Comparison of ENCODE assay signal across 8 mouse cellular contexts in the genomic region with DNA sequence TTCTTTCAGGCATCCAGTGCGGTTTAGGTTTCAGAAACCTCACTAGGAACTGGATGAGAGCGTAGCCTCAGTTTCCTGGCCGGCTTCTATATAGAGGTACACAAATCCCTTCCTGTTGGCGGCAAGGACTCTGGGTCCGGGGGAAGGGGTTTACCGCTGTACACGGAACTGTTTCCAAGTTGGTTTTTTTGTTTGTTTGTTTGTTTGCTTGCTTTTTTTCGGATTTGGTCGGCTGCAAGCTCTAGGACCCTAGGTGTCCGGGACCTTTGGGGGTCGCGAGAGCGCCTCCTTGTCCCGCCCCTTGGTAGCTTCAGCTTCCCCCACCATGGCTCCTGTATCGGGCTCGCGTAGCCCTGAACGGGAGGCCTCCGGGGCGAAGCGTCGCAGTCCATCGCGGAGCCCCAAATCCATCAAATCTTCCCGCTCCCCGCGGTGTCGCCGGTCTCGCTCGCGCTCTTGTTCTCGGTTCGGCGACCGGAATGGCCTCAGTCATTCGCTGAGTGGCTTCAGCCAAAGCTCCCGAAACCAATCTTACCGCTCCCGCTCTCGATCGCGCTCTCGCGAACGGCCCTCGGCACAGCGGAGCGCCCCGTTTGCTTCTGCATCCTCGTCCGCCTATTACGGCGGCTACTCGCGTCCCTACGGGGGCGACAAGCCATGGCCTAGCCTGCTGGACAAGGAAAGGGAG. TPM values are rescaled to one million over a fixed set of nuclear protein-coding genes. Genes with fewer than 3 reads are reported as not detected.
DNase-seq lines count a peak whose midpoint lies in the region; ATAC-seq lines count a peak whose summit lies in the region.

Gene Nkap, plus strand, starts transcription at position 125 of the 688 bp plus-strand sequence.

- peak within 1 kb of the TSS; percentile 66 for H3K4me2 ChIP-seq in heart, embryonic 13.5 days
- H3K4me2 ChIP-seq in liver, embryonic 13.5 days: peak within 1 kb of the TSS; percentile 69
- peak within 1 kb of the TSS; percentile 57 for H3K4me2 ChIP-seq in stomach, embryonic 16.5 days (ENCODE audit: low read depth, low read length)

- peaks cover under 1% of the 10 kb centered on the region; the same call in 1 of the 2 replicates for H3K36me3 ChIP-seq in heart, embryonic 13.5 days
- H3K36me3 ChIP-seq in liver, embryonic 13.5 days: 0 out of 2 replicates have a peak, but pooled peaks cover under 1% of the 10 kb centered on the region
- H3K36me3 ChIP-seq in stomach, embryonic 16.5 days (ENCODE audit: control insufficient read depth, insufficient read depth, low read length): no peaks in the 10 kb centered on the region

- H3K9me3 ChIP-seq in heart, embryonic 13.5 days: no peaks in the 10 kb centered on the region
- H3K9me3 ChIP-seq in liver, embryonic 13.5 days (replicated peaks): no peaks in the 10 kb centered on the region
- no peaks in the 10 kb centered on the region for H3K9me3 ChIP-seq in stomach, embryonic 16.5 days (replicated peaks; ENCODE audit: control insufficient read depth, low read length)

- peaks cover 11% of the 10 kb centered on the region for H3K4me1 ChIP-seq in heart, embryonic 13.5 days
- peaks cover 13% of the 10 kb centered on the region for H3K4me1 ChIP-seq in liver, embryonic 13.5 days (replicated peaks)
- no peaks in the 10 kb centered on the region for H3K4me1 ChIP-seq in stomach, embryonic 16.5 days (ENCODE audit: control insufficient read depth, insufficient read depth, low read length)

- peak; percentile 88 for ATAC-seq in erythroid progenitor cell, adult 5-6 weeks (replicated peaks; ENCODE audit: low FRiP score, poor library complexity, severe bottlenecking)
- no peak for ATAC-seq in heart, embryonic 13.5 days (ENCODE audit: extremely low read depth, insufficient number of reproducible peaks, low FRiP score, low TSS enrichment)
- peak; percentile 88 for ATAC-seq in liver, embryonic 13.5 days (ENCODE audit: low read depth)
- peak; percentile 83; the same call in 1 of the 2 replicates for ATAC-seq in stomach, embryonic 16.5 days (ENCODE audit: insufficient read depth, low FRiP score)

- WGBS in heart, embryonic 13.5 days: 13% methylated on average over 58 of the region's 58 CpGs
- 8% methylated on average over 55 of the region's 58 CpGs for WGBS in liver, embryonic 13.5 days (ENCODE audit: insufficient replicate concordance)
- 10% methylated on average over 58 of the region's 58 CpGs for WGBS in stomach, embryonic 16.5 days

- H3K4me3 ChIP-seq in heart, embryonic 13.5 days: peak within 1 kb of the TSS; percentile 71
- peak within 1 kb of the TSS; percentile 74 for H3K4me3 ChIP-seq in liver, embryonic 13.5 days (replicated peaks)
- H3K4me3 ChIP-seq in stomach, embryonic 16.5 days (replicated peaks; ENCODE audit: low read length): peak within 1 kb of the TSS; percentile 56

- DNase-seq in CD4-positive helper T cell, adult 2 months (ENCODE audit: low read depth, low spot score): peak; percentile 87
- DNase-seq in brain, embryonic 18.5 days (ENCODE audit: low read depth, low spot score): peak; percentile 54
- DNase-seq in kidney, postnatal 10 days: peak; percentile 81
- peak; percentile 61 for DNase-seq in liver, embryonic 13.5 days
- DNase-seq in neural tube, embryonic 10.5 days (ENCODE audit: extremely low spot score, low spot score): peak; percentile 76

- peak within 1 kb of the TSS; percentile 53 for H3K27ac ChIP-seq in heart, embryonic 13.5 days (replicated peaks)
- H3K27ac ChIP-seq in liver, embryonic 13.5 days: peak within 1 kb of the TSS; percentile 68
- H3K27ac ChIP-seq in stomach, embryonic 16.5 days (ENCODE audit: low read length): peak within 1 kb of the TSS; percentile 61

- no peaks in the 10 kb centered on the region for H3K27me3 ChIP-seq in heart, embryonic 13.5 days (replicated peaks)
- no peaks in the 10 kb centered on the region for H3K27me3 ChIP-seq in liver, embryonic 13.5 days
- H3K27me3 ChIP-seq in stomach, embryonic 16.5 days (ENCODE audit: control insufficient read depth, insufficient read depth, low read length): no peaks in the 10 kb centered on the region

- H3K9ac ChIP-seq in heart, embryonic 13.5 days: peak within 1 kb of the TSS; percentile 88
- H3K9ac ChIP-seq in liver, embryonic 13.5 days: peak within 1 kb of the TSS; percentile 79
- H3K9ac ChIP-seq in stomach, embryonic 16.5 days (ENCODE audit: low read length): peak within 1 kb of the TSS; percentile 76

RNA-seq across cellular contexts. Expression of gene Nkap, which starts in this region (rescaled TPM):
- 6.8 and 14.3 TPM in 2 replicates for total RNA-seq in erythroid progenitor cell, adult 5-6 weeks (2015; ENCODE audit: low replicate concordance)
- total RNA-seq in erythroid progenitor cell, adult 5-6 weeks (2017; ENCODE audit: low replicate concordance): 9.7 and 57.9 TPM in 2 replicates
- polyA plus RNA-seq in heart, embryonic 13.5 days (2015; fragmentation: Nextera tagmentation; extraction: Ambion mirVana): 10.1 and 11.2 TPM in 2 replicates
- 6.8 and 9.8 TPM in 2 replicates for polyA plus RNA-seq in liver, embryonic 13.5 days (2015; fragmentation: Nextera tagmentation; extraction: Ambion mirVana)
- 13.7 and 14.2 TPM in 2 replicates for polyA plus RNA-seq in stomach, embryonic 16.5 days (2015; fragmentation: Nextera tagmentation; extraction: Ambion mirVana)
